Mouse (Mus musculus): Measurements from ENCODE around the gene Spata17.

GRCm38 (mm10) chr1:187178546-187178945, 36.7 kb downstream of the Spata17 start:
- TF ChIP-seq CTCF (IDR thresholded peaks at IDR 0.05; ENCODE audit: low read depth) (no peak), EP300 (IDR thresholded peaks at IDR 0.05; ENCODE audit: low read depth) (no peak)

All from liver, embryonic 14.5 days (tissue).